ENCODE assay signal across 8 mouse cellular contexts in genomic region chr11:52097596-52097995, GRCm38 (mm10). TPM values are rescaled to one million over a fixed set of nuclear protein-coding genes. Genes with fewer than 3 reads are reported as not detected.
A peak's percentile ranks its signal among the peaks of the same experiment; 100 is the strongest.
DNase-seq lines count a peak whose midpoint lies in the region; ATAC-seq and TF ChIP-seq lines count a peak whose summit lies in the region.

No protein-coding gene starts in this region.

- no peaks in the 10 kb centered on the region for H3K9me3 ChIP-seq in forebrain, embryonic 12.5 days
- no peaks in the 10 kb centered on the region for H3K9me3 ChIP-seq in limb, embryonic 15.5 days

- H3K4me3 ChIP-seq in testis, adult 2 months (ENCODE audit: control insufficient read depth, low read depth, low read length), result peak overlapping the region; percentile 99; the same call in 1 of the 2 replicates
- H3K4me3 ChIP-seq in forebrain, embryonic 12.5 days (replicated peaks), result no peak overlapping the region; the same call in 1 of the 2 replicates
- H3K4me3 ChIP-seq in limb, embryonic 15.5 days, result peak overlapping the region; percentile 93; the same call in 1 of the 2 replicates

- peak overlapping the region; percentile 83 for H3K4me2 ChIP-seq in forebrain, embryonic 12.5 days
- no peak overlapping the region; the same call in 1 of the 2 replicates for H3K4me2 ChIP-seq in limb, embryonic 15.5 days

- 78% methylated on average over 2 of the region's 2 CpGs for WGBS in forebrain, embryonic 12.5 days
- 74% methylated on average over 2 of the region's 2 CpGs for whole genome bisulfite sequencing in limb, embryonic 15.5 days

- DNase-seq in testis, postnatal 10 days (ENCODE audit: low spot score), result no peak
- DNase-seq in testis, postnatal 14 days (ENCODE audit: low spot score), result peak; percentile 29
- DNase-seq in urinary bladder, postnatal 14 days (ENCODE audit: low spot score), result no peak
- DNase-seq in left cerebral cortex, adult 9 months (ENCODE audit: low spot score in 2 of 2), result no peak
- DNase-seq in right cerebral cortex, postnatal 36 days (ENCODE audit: low spot score in 2 of 2), result no peak

- ATAC-seq in forebrain, embryonic 12.5 days (ENCODE audit: low FRiP score), result no peak
- ATAC-seq in limb, embryonic 15.5 days (ENCODE audit: insufficient number of reproducible peaks, low FRiP score, low TSS enrichment, low read depth), result no peak

- no peaks in the 10 kb centered on the region for H3K27me3 ChIP-seq in testis, adult 2 months (ENCODE audit: control insufficient read depth, insufficient read depth, low read length)
- H3K27me3 ChIP-seq in forebrain, embryonic 12.5 days, result 0 out of 2 replicates have a peak, but pooled peaks cover 3% of the 10 kb centered on the region
- no peaks in the 10 kb centered on the region for H3K27me3 ChIP-seq in limb, embryonic 15.5 days

- H3K36me3 ChIP-seq in testis, adult 2 months (ENCODE audit: control insufficient read depth, insufficient read depth, low read length), result no peaks in the 10 kb centered on the region
- no peaks in the 10 kb centered on the region for H3K36me3 ChIP-seq in forebrain, embryonic 12.5 days (replicated peaks)
- H3K36me3 ChIP-seq in limb, embryonic 15.5 days, result no peaks in the 10 kb centered on the region

- peaks cover 7% of the 10 kb centered on the region for H3K4me1 ChIP-seq in testis, adult 2 months (ENCODE audit: control insufficient read depth, insufficient read depth, low read length)
- H3K4me1 ChIP-seq in forebrain, embryonic 12.5 days, result peaks cover 31% of the 10 kb centered on the region
- H3K4me1 ChIP-seq in limb, embryonic 15.5 days, result peaks cover 26% of the 10 kb centered on the region

- no peak for TF ChIP-seq POLR2A in testis, adult 2 months (IDR thresholded peaks at IDR 0.05; ENCODE audit: control insufficient read depth, low read depth, low read length)

- no peak for TF ChIP-seq CTCF in testis, adult 2 months (IDR thresholded peaks at IDR 0.05; ENCODE audit: control insufficient read depth, insufficient read depth, insufficient replicate concordance, low read depth, low read length)

- peak overlapping the region; percentile 89; the same call in 1 of the 2 replicates for H3K27ac ChIP-seq in testis, adult 2 months (ENCODE audit: control insufficient read depth, insufficient read depth, low read depth, low read length)
- H3K27ac ChIP-seq in forebrain, embryonic 12.5 days, result no peak overlapping the region
- peak overlapping the region; percentile 100; the same call in 1 of the 2 replicates for H3K27ac ChIP-seq in limb, embryonic 15.5 days

- H3K9ac ChIP-seq in forebrain, embryonic 12.5 days, result peak overlapping the region; percentile 59; the same call in 1 of the 2 replicates
- H3K9ac ChIP-seq in limb, embryonic 15.5 days, result no peak overlapping the region

RNA-seq across cellular contexts. Expression of gene Ppp2ca, which starts 0.9 kb away (rescaled TPM):
- 8.2 and 9.3 TPM in 2 replicates for polyA plus RNA-seq in testis, adult 2 months (2012; rRNA removed)
- polyA plus RNA-seq in forebrain, embryonic 12.5 days (2016; fragmentation: Nextera tagmentation; extraction: Ambion mirVana), result 121 and 125 TPM in 2 replicates
- polyA plus RNA-seq in limb, embryonic 15.5 days (2015; fragmentation: Nextera tagmentation; extraction: Ambion mirVana), result 64.4 and 73.9 TPM in 2 replicates

RNA-seq across cellular contexts. Expression of gene Olfr1373, which starts 47.7 kb away (rescaled TPM):
- polyA plus RNA-seq in testis, adult 2 months (2012; rRNA removed), result 0.11 TPM in 1 of 2 replicates, not detected in the other
- not detected in 2 replicates for polyA plus RNA-seq in forebrain, embryonic 12.5 days (2016; fragmentation: Nextera tagmentation; extraction: Ambion mirVana)
- polyA plus RNA-seq in limb, embryonic 15.5 days (2015; fragmentation: Nextera tagmentation; extraction: Ambion mirVana), result not detected in 2 replicates
